Mouse (Mus musculus) embryonic facial prominence, embryonic 14.5 days (tissue): ENCODE measurements around the gene Heatr9. TPM values are rescaled to one million over a fixed set of nuclear protein-coding genes. Genes with fewer than 3 reads are reported as not detected.
"Not testable (repeated sequence)": the region's sequence is repeated elsewhere in the genome, so short reads cannot be mapped to it uniquely, and the experiment has no call there.

Experiments
- ATAC-seq: fragments of 200-750 bp; cut with Nextera tagmentation; 2 replicates; pipeline ENCODE4 v1.8.0; 2017; ENCODE audit warnings: low read depth, moderate number of reproducible peaks, moderate TSS enrichment
- DNase-seq: peaks from one replicate; pipeline ENCODE4 v3.0.0-alpha.2; 2015; ENCODE audit warnings: low spot score
- H3K27ac ChIP-seq: fragments of 300-500 bp; sonication (generic); replicated peaks from 2 replicates; pipeline ENCODE4 v1.5.1; 2014; ENCODE audit warnings: low read depth, mild to moderate bottlenecking, low read length, moderate library complexity
- H3K27me3 ChIP-seq: fragments of 300-500 bp; sonication (generic); replicated peaks from 2 replicates; pipeline ENCODE4 v1.6.1; 2014; ENCODE audit warnings: low read length; ENCODE audit not compliant: control insufficient read depth, insufficient read depth
- H3K36me3 ChIP-seq: fragments of 300-500 bp; sonication (generic); 2 replicates; pipeline ENCODE4 v1.6.1; 2014; ENCODE audit warnings: low read length, mixed read lengths; ENCODE audit not compliant: control insufficient read depth, insufficient read depth
- H3K4me1 ChIP-seq: fragments of 300-500 bp; sonication (generic); 2 replicates; pipeline ENCODE4 v1.6.1; 2014; ENCODE audit warnings: antibody characterized with exemption, low read length; ENCODE audit not compliant: control insufficient read depth, insufficient read depth
- H3K4me2 ChIP-seq: fragments of 300-500 bp; sonication (generic); 2 replicates; pipeline ENCODE4 v1.6.1; 2014; ENCODE audit warnings: low read depth, mild to moderate bottlenecking, low read length, moderate library complexity, mixed read lengths
- H3K4me3 ChIP-seq: fragments of 300-500 bp; sonication (generic); 2 replicates; pipeline ENCODE4 v1.5.1; 2014; ENCODE audit warnings: low read depth, mild to moderate bottlenecking, low read length
- H3K9ac ChIP-seq: fragments of 300-500 bp; sonication (generic); 2 replicates; pipeline ENCODE4 v1.6.1; 2014; ENCODE audit warnings: low read depth, mild to moderate bottlenecking, low read length, moderate library complexity, mixed read lengths
- H3K9me3 ChIP-seq: fragments of 300-500 bp; sonication (generic); 2 replicates; pipeline ENCODE4 v1.6.1; 2016; ENCODE audit warnings: low read length; ENCODE audit not compliant: control insufficient read depth
- WGBS: fragments of 180-500 bp; shearing (Covaris S2); extraction: QIAGEN DNeasy Blood & Tissue Kit; methylation state at CpG from one replicate; pipeline ENCODE4 v1.1.7; 2014; 5-methylcytosine and 5-hydroxymethylcytosine counted together
- polyA plus RNA-seq: library from polyadenylated mRNA; unstranded; fragments of >200 nt; fragmentation: Nextera tagmentation; extraction: Ambion mirVana; gene quantifications from 2 replicates; pipeline ENCODE4 v1.2.1, GENCODE M21; 2014

Heatr9 gene
- polyA plus RNA-seq, 1 experiment from 2014 or later: not detected

DNA sequence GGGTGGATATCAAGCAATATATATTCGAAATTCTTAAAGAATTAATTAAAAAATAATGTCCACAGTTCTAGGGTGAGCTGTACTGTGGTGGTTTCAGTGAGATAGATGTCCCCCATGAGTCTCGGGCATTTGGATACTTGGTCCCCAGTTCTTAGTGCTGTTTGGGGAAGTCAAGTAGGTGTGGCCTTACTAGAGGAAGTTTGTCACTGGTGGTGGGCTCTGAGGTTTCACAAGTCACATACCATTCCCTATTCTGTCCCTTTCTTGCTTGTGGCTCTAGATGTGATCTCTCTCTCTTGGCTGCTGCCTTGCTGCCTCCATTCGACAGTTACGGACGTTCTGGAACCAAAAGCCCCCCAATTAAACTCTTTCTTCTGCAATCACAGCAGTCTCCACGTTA lies 38.4 kb upstream of the Heatr9 start:
- ATAC-seq: no peak
- 68% methylated on average over 6 of the region's 6 CpGs for WGBS
- no peak for DNase-seq
- Histone ChIP-seq H3K36me3 (no peaks in the 10 kb centered on the region), H3K27me3 (no peaks in the 10 kb centered on the region), H3K9me3 (no peaks in the 10 kb centered on the region), H3K27ac (no peak overlapping the region), H3K4me3 (no peak overlapping the region), H3K4me2 (no peak overlapping the region), H3K4me1 (no peaks in the 10 kb centered on the region), H3K9ac (no peak overlapping the region)

DNA sequence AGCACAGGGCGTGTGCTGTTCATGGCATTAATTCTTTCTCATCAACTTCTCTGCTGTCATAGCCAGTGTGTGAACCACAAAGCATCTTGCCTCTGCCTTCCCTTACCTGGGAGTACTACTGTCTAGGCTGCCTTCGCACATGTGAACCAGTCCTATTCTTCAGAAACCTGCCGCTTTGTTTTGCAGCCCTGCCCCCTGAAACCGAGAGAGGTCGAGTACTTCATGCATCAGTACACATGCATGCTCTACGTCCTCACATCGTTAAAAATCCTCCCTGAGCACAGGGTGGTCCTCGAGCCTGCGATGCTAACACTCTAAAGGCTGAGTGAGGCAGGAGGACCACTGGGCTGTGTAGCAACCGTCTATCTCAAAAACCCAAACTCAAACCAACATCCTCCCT lies 35.1 kb upstream of the Heatr9 start:
- Histone ChIP-seq H3K4me2 (no peak overlapping the region), H3K9ac (peak overlapping the region; percentile 8; the same call in 1 of the 2 replicates), H3K27ac (no peak overlapping the region), H3K4me3 (no peak overlapping the region), H3K36me3 (no peaks in the 10 kb centered on the region), H3K9me3 (no peaks in the 10 kb centered on the region), H3K27me3 (no peaks in the 10 kb centered on the region), H3K4me1 (no peaks in the 10 kb centered on the region)
- no peak for DNase-seq
- 69% methylated on average over 10 of the region's 10 CpGs for WGBS
- ATAC-seq: no peak

DNA sequence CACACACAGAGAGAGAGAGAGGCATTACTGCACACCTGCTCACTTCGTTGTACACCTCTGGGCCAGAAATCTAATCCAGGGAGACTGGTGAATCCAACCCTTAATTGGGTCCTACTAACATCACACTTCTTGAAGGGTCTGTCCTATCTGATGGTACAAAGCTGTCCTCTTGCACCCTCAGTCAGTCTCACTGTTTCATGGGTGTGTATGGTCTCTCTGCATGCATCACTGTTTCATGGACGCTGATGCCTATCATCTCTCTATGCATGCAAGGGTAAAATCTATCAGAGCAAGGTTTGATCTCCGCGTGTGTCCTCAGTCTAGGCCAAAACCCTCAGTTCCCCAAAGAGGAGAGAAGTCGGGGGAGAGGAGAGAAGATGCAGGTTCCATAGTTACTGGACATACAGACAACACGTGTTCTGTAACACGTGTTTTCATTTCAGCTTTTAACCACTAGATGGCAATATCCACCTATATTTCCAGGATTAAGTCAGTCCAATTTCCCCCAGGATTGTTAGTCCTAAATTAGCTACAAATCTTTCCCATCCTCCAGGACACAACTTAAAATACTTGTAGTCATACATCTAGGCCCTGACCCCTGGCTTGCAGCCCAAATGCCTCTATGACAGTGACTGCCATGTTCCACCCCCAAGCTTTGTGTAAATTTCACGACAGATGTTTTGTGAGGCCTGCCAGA lies 34.3 kb upstream of the Heatr9 start:
- Histone ChIP-seq H3K4me1 (no peaks in the 10 kb centered on the region), H3K4me2 (no peak overlapping the region), H3K27ac (no peak overlapping the region), H3K9me3 (no peaks in the 10 kb centered on the region), H3K9ac (no peak overlapping the region), H3K4me3 (no peak overlapping the region), H3K36me3 (no peaks in the 10 kb centered on the region), H3K27me3 (no peaks in the 10 kb centered on the region)
- ATAC-seq: peak; percentile 37; the same call in 1 of the 2 replicates
- DNase-seq: peak; percentile 86
- WGBS: 30% methylated on average over 8 of the region's 8 CpGs

DNA sequence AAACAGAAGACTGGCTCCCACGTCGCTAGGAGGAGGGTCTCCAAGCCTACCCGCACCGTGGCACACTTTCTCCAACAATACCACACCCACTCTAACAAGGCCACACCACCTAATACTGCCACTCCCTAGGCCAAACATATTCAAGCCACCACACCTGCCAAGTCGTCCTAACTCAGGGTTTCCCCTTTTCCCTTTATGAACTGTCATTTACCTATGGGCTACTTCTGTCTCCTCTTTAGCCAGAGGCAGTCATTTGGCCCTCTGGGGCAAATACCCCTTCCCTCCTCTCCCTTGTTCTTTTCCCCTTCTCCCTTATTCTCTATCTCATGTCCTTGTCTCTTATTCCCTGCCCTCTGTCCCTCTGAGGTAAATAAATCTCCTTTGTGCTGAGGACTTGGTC lies 29.7 kb upstream of the Heatr9 start:
- Histone ChIP-seq H3K9ac (no peak overlapping the region), H3K27me3 (no peaks in the 10 kb centered on the region), H3K4me3 (no peak overlapping the region), H3K4me2 (no peak overlapping the region), H3K9me3 (no peaks in the 10 kb centered on the region), H3K27ac (no peak overlapping the region), H3K4me1 (no peaks in the 10 kb centered on the region), H3K36me3 (no peaks in the 10 kb centered on the region)
- DNase-seq: no peak
- ATAC-seq: no peak
- WGBS: 85% methylated on average over 5 of the region's 5 CpGs

DNA sequence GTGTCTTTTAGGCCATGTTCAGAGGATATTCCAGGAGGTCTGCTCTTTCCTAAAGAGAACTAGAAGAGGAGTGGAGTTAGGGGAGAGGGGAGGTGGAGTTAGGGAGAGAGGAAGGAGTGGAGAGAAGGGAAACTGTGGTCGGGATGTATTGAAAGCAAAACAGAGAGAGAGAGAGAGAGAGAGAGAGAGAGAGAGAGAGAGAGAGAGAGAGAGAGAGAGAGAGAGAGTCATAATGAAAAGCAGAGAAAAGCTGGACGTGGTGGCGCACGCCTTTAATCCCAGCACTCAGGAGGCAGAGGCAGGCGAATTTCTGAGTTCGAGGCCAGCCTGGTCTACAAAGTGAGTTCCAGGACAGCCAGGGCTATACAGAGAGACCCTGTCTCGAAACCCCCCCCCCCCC lies 29.1 kb upstream of the Heatr9 start:
- not testable (repeated sequence) for H3K4me3 ChIP-seq, H3K27me3 ChIP-seq, ATAC-seq, H3K9ac ChIP-seq, H3K9me3 ChIP-seq, DNase-seq, H3K27ac ChIP-seq, H3K4me2 ChIP-seq, H3K4me1 ChIP-seq, H3K36me3 ChIP-seq
- 86% methylated on average over 6 of the region's 7 CpGs for WGBS

DNA sequence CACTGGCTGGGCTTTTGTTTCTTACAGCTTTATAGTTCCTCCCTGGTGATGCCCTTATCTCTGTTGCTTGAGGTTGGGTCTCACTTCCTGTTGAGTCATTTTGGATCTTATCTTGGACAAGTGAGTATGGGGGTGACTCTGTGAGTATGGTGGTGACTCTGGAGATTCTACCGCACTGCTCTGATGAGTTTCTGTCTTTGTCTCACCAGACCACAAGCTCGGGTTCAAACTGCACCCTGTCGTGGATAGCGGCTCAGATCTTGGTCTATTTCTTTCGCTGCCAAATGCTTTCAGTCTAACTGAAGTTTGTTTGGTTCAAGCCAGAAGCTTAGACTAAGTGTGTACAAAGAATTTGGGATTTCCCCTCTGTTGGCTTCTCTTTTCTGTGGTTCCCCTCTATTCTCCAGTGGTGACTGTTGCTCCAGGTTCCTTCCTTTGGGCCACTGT lies 28.2 kb upstream of the Heatr9 start:
- H3K4me1 ChIP-seq: no peaks in the 10 kb centered on the region
- H3K9me3 ChIP-seq: no peaks in the 10 kb centered on the region
- no peak overlapping the region for H3K4me3 ChIP-seq
- 86% methylated on average over 5 of the region's 5 CpGs for WGBS
- no peak for DNase-seq
- H3K27me3 ChIP-seq: no peaks in the 10 kb centered on the region
- H3K9ac ChIP-seq: no peak overlapping the region
- no peak overlapping the region for H3K4me2 ChIP-seq
- no peak for ATAC-seq
- no peak overlapping the region for H3K27ac ChIP-seq
- no peaks in the 10 kb centered on the region for H3K36me3 ChIP-seq

DNA sequence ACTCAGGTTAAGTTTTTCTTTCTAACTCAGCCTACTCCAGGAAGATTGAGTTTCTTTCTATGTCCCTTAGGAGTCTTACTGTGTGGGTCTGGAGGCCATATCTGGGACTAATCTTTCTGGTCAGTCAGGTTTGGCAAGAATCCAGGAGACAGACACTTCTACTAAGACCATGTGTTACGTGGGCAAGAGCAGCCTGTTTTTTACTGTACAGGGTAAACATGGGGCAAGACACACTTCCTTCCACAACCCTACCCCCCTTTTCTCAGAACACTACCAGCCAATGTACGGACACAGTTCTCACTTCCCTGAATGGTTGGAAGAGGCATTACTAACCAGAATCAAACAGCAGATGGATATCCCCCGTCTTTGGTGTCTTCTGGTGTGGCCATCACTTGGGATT lies 22.2 kb upstream of the Heatr9 start:
- DNase-seq: peak; percentile 43
- Histone ChIP-seq H3K4me1 (no peaks in the 10 kb centered on the region), H3K4me2 (no peak overlapping the region), H3K27me3 (no peaks in the 10 kb centered on the region), H3K9me3 (no peaks in the 10 kb centered on the region), H3K27ac (no peak overlapping the region; the same call in 1 of the 2 replicates), H3K36me3 (no peaks in the 10 kb centered on the region), H3K9ac (no peak overlapping the region), H3K4me3 (no peak overlapping the region)
- 44% methylated on average over 3 of the region's 3 CpGs for WGBS
- no peak for ATAC-seq

DNA sequence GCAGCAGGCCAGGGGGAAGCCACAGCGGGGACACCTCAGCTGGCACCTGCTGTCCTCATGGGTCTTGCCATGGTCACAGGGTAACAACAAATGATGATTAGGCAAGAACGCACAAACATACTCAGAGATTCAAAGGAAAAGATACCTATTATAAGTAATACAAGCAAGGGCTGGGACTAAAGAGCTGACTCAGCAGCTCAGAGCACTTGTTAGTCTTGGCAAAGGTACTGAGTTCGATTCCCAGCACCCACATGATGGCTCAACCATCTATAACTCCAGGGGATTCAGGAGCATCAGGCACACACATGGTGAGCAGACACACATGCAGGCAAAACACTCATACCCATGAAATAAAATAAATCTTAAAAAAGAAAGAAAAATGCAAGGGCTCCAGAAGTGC lies 19.4 kb upstream of the Heatr9 start:
- Histone ChIP-seq H3K36me3 (no peaks in the 10 kb centered on the region), H3K27me3 (no peaks in the 10 kb centered on the region), H3K9ac (no peak overlapping the region), H3K27ac (no peak overlapping the region), H3K4me1 (no peaks in the 10 kb centered on the region), H3K4me3 (no peak overlapping the region), H3K9me3 (no peaks in the 10 kb centered on the region), H3K4me2 (no peak overlapping the region)
- ATAC-seq (no peak), DNase-seq (no peak)
- 78% methylated on average over 3 of the region's 3 CpGs for WGBS

DNA sequence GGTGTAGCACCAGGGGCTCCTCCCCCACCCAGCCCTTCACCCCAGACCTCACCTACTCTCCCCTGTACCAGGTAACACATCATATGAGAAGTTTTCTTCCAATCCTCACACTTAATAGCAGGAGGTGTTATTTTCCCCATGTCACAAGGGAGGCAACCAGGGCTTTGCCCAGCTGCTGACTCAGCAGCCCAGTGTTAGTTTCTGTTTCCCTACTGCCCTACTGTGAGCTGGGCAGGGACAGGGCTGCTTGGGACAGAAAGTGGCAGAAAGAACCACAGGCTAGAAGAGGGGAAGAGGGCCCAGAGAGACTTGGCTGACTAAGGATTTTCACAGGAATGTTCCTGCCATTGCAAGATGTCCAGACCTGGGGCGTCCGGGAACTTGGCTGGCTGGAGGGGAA lies 19.0 kb upstream of the Heatr9 start:
- no peaks in the 10 kb centered on the region for H3K36me3 ChIP-seq
- no peak overlapping the region for H3K4me2 ChIP-seq
- no peak overlapping the region for H3K27ac ChIP-seq
- H3K27me3 ChIP-seq: no peaks in the 10 kb centered on the region
- no peaks in the 10 kb centered on the region for H3K9me3 ChIP-seq
- DNase-seq (no peak), ATAC-seq (no peak)
- WGBS: 81% methylated on average over 2 of the region's 2 CpGs
- H3K4me3 ChIP-seq: no peak overlapping the region
- no peaks in the 10 kb centered on the region for H3K4me1 ChIP-seq
- H3K9ac ChIP-seq: no peak overlapping the region
